Mouse (Mus musculus): ENCODE data around the gene Nin. TPM values are rescaled to one million over a fixed set of nuclear protein-coding genes. Genes with fewer than 3 reads are reported as not detected.
A peak's percentile ranks its signal among the peaks of the same experiment; 100 is the strongest.
"Not testable (repeated sequence)": the region's sequence is repeated elsewhere in the genome, so short reads cannot be mapped to it uniquely, and the experiment has no call there.

The Nin gene
- polyA plus RNA-seq (2012; ENCODE audit: insufficient read depth, insufficient read length, missing spikeins), result 25.7 and 29.6 TPM in 2 replicates

GRCm38 (mm10) chr12:70113351-70113750 is at the start of gene Nin:
TSS of gene Nin (minus strand) at chr12:70113717.
- Histone ChIP-seq H3K4me3 (ENCODE audit: insufficient read depth, low read length) (no peak within 1 kb of the TSS), H3K27ac (ENCODE audit: insufficient read depth, low read depth, low read length) (no peak within 1 kb of the TSS), H3K4me1 (ENCODE audit: control insufficient read depth, insufficient read depth, low read length) (peaks cover 14% of the 10 kb centered on the region)
- TF ChIP-seq CTCF (IDR thresholded peaks at IDR 0.05; ENCODE audit: low read depth, low read length), result no peak
- no peak for TF ChIP-seq POLR2A (IDR thresholded peaks at IDR 0.05; ENCODE audit: borderline replicate concordance, low read depth, low read length)

- Histone ChIP-seq H3K4me3 (ENCODE audit: insufficient read depth, low read length) (no peak overlapping the region), H3K27ac (ENCODE audit: insufficient read depth, low read depth, low read length) (no peak overlapping the region), H3K4me1 (ENCODE audit: control insufficient read depth, insufficient read depth, low read length) (peaks cover 4% of the 10 kb centered on the region)
- no peak for TF ChIP-seq POLR2A (IDR thresholded peaks at IDR 0.05; ENCODE audit: borderline replicate concordance, low read depth, low read length)
- no peak for TF ChIP-seq CTCF (IDR thresholded peaks at IDR 0.05; ENCODE audit: low read depth, low read length)
Observed at GRCm38 (mm10) chr12:70161057-70161456, 47.5 kb upstream of the Nin start.

GRCm38 (mm10) chr12:70157292-70158066 is 44.0 kb upstream of the Nin start:
- Histone ChIP-seq H3K27ac (ENCODE audit: insufficient read depth, low read depth, low read length) (no peak overlapping the region), H3K4me3 (ENCODE audit: insufficient read depth, low read length) (no peak overlapping the region), H3K4me1 (ENCODE audit: control insufficient read depth, insufficient read depth, low read length) (peaks cover 6% of the 10 kb centered on the region)
- TF ChIP-seq CTCF (IDR thresholded peaks at IDR 0.05; ENCODE audit: low read depth, low read length) (no peak), POLR2A (IDR thresholded peaks at IDR 0.05; ENCODE audit: borderline replicate concordance, low read depth, low read length) (no peak)

GRCm38 (mm10) chr12:70156222-70156621 is 42.7 kb upstream of the Nin start:
- no peak overlapping the region for H3K27ac ChIP-seq (ENCODE audit: insufficient read depth, low read depth, low read length)
- H3K4me1 ChIP-seq (ENCODE audit: control insufficient read depth, insufficient read depth, low read length), result peaks cover 6% of the 10 kb centered on the region
- H3K4me3 ChIP-seq (ENCODE audit: insufficient read depth, low read length), result no peak overlapping the region
- TF ChIP-seq POLR2A (IDR thresholded peaks at IDR 0.05; ENCODE audit: borderline replicate concordance, low read depth, low read length) (no peak), CTCF (IDR thresholded peaks at IDR 0.05; ENCODE audit: low read depth, low read length) (no peak)

GRCm38 (mm10) chr12:70153842-70154241 is 40.3 kb upstream of the Nin start, which contains the start of gene Abhd12b:
TSS of gene Abhd12b (plus strand) at chr12:70154142.
- Histone ChIP-seq H3K27ac (ENCODE audit: insufficient read depth, low read depth, low read length) (no peak within 1 kb of the TSS), H3K4me3 (ENCODE audit: insufficient read depth, low read length) (no peak within 1 kb of the TSS), H3K4me1 (ENCODE audit: control insufficient read depth, insufficient read depth, low read length) (peaks cover 6% of the 10 kb centered on the region)
- no peak for TF ChIP-seq POLR2A (IDR thresholded peaks at IDR 0.05; ENCODE audit: borderline replicate concordance, low read depth, low read length)
- TF ChIP-seq CTCF (IDR thresholded peaks at IDR 0.05; ENCODE audit: low read depth, low read length), result no peak

- H3K27ac ChIP-seq (ENCODE audit: insufficient read depth, low read depth, low read length), result no peak overlapping the region
- no peak overlapping the region; the same call in 1 of the 2 replicates for H3K4me3 ChIP-seq (ENCODE audit: insufficient read depth, low read length)
- TF ChIP-seq POLR2A (IDR thresholded peaks at IDR 0.05; ENCODE audit: borderline replicate concordance, low read depth, low read length), result no peak
- no peak for TF ChIP-seq CTCF (IDR thresholded peaks at IDR 0.05; ENCODE audit: low read depth, low read length)
- H3K4me1 ChIP-seq (ENCODE audit: control insufficient read depth, insufficient read depth, low read length), result peaks cover 3% of the 10 kb centered on the region; the same call in 1 of the 2 replicates
Observed at GRCm38 (mm10) chr12:70148631-70149265, 35.2 kb upstream of the Nin start.

- Histone ChIP-seq H3K27ac (ENCODE audit: insufficient read depth, low read depth, low read length) (no peak overlapping the region), H3K4me1 (ENCODE audit: control insufficient read depth, insufficient read depth, low read length) (peaks cover 3% of the 10 kb centered on the region; the same call in 1 of the 2 replicates), H3K4me3 (ENCODE audit: insufficient read depth, low read length) (peak overlapping the region; percentile 41)
- no peak for TF ChIP-seq POLR2A (IDR thresholded peaks at IDR 0.05; ENCODE audit: borderline replicate concordance, low read depth, low read length)
Observed at GRCm38 (mm10) chr12:70147986-70148630, 34.6 kb upstream of the Nin start.

GRCm38 (mm10) chr12:70145586-70145985 is 32.1 kb upstream of the Nin start:
- H3K4me1 ChIP-seq (ENCODE audit: control insufficient read depth, insufficient read depth, low read length), result peaks cover 8% of the 10 kb centered on the region
- no peak overlapping the region for H3K27ac ChIP-seq (ENCODE audit: insufficient read depth, low read depth, low read length)
- TF ChIP-seq POLR2A (IDR thresholded peaks at IDR 0.05; ENCODE audit: borderline replicate concordance, low read depth, low read length) (no peak), CTCF (IDR thresholded peaks at IDR 0.05; ENCODE audit: low read depth, low read length) (no peak)
- no peak overlapping the region for H3K4me3 ChIP-seq (ENCODE audit: insufficient read depth, low read length)

GRCm38 (mm10) chr12:70144637-70145448 is 31.3 kb upstream of the Nin start:
- TF ChIP-seq POLR2A (IDR thresholded peaks at IDR 0.05; ENCODE audit: borderline replicate concordance, low read depth, low read length), result no peak
- no peak for TF ChIP-seq CTCF (IDR thresholded peaks at IDR 0.05; ENCODE audit: low read depth, low read length)
- no peak overlapping the region for H3K27ac ChIP-seq (ENCODE audit: insufficient read depth, low read depth, low read length)
- peaks cover 13% of the 10 kb centered on the region for H3K4me1 ChIP-seq (ENCODE audit: control insufficient read depth, insufficient read depth, low read length)
- no peak overlapping the region for H3K4me3 ChIP-seq (ENCODE audit: insufficient read depth, low read length)

GRCm38 (mm10) chr12:70144106-70144587 is 30.6 kb upstream of the Nin start:
- H3K27ac ChIP-seq (ENCODE audit: insufficient read depth, low read depth, low read length); H3K4me3 ChIP-seq (ENCODE audit: insufficient read depth, low read length): not testable (repeated sequence)
- peaks cover 14% of the 10 kb centered on the region for H3K4me1 ChIP-seq (ENCODE audit: control insufficient read depth, insufficient read depth, low read length)

Measured in bone marrow macrophage, adult 2 months (primary cell).